Mouse (Mus musculus) right cerebral cortex, postnatal 10 days (tissue): ENCODE measurements at regions not wholly inside any gene's neighbourhood (a gene's known extent, or its start where the extent isn't known, plus 50 kb on each side); places are given as distances from the start of the nearest gene placed in this dataset.
A peak's percentile ranks its signal among the peaks of the same experiment; 100 is the strongest.

Experiments
- DNase-seq, 2 experiments: peaks; one replicate each; pipeline ENCODE4 v3.0.0; 2021; ENCODE audit warnings: low spot score in 2 of 2

- no peak for DNase-seq
These were observed 428.6 kb upstream of the Tnp1 start for GRCm38 (mm10) chr1:73444216-73444890.

- no peak for DNase-seq
These were observed 422.7 kb upstream of the Tnp1 start for GRCm38 (mm10) chr1:73438385-73438784.

GRCm38 (mm10) chr1:73428101-73428500 is 412.4 kb upstream of the Tnp1 start:
- no peak for DNase-seq

- no peak for DNase-seq
These were observed 409.3 kb upstream of the Tnp1 start for GRCm38 (mm10) chr1:73425049-73425448.

- DNase-seq: peak; percentile 32 to 46
These were observed 402.5 kb upstream of the Tnp1 start for GRCm38 (mm10) chr1:73418196-73418595.

GRCm38 (mm10) chr1:73411452-73411851 is 395.7 kb upstream of the Tnp1 start:
- no peak for DNase-seq

GRCm38 (mm10) chr1:73399178-73399577 is 383.5 kb upstream of the Tnp1 start:
- no peak for DNase-seq

- DNase-seq: no peak
These were observed 379.3 kb upstream of the Tnp1 start for GRCm38 (mm10) chr1:73395034-73395433.

GRCm38 (mm10) chr1:73394466-73394865 is 378.8 kb upstream of the Tnp1 start:
- no peak for DNase-seq

GRCm38 (mm10) chr1:73392077-73392476 is 376.4 kb upstream of the Tnp1 start:
- DNase-seq: no peak

- DNase-seq: no peak
These were observed 374.3 kb upstream of the Tnp1 start for GRCm38 (mm10) chr1:73389976-73390375.

GRCm38 (mm10) chr1:73389174-73389573 is 373.5 kb upstream of the Tnp1 start:
- DNase-seq: no peak

GRCm38 (mm10) chr1:73381578-73381977 is 365.9 kb upstream of the Tnp1 start:
- no peak for DNase-seq

GRCm38 (mm10) chr1:73374531-73375375 is 359.0 kb upstream of the Tnp1 start:
- DNase-seq: no peak

GRCm38 (mm10) chr1:73368222-73368621 is 352.5 kb upstream of the Tnp1 start:
- no peak for DNase-seq

- no peak for DNase-seq
These were observed 350.1 kb upstream of the Tnp1 start for GRCm38 (mm10) chr1:73365842-73366241.

- no peak for DNase-seq
These were observed 348.6 kb upstream of the Tnp1 start for GRCm38 (mm10) chr1:73364300-73364683.

- DNase-seq: peak in 1 of 2 experiments; percentile 20
These were observed 348.0 kb upstream of the Tnp1 start for GRCm38 (mm10) chr1:73363549-73364299.

- DNase-seq: no peak
These were observed 346.4 kb upstream of the Tnp1 start for GRCm38 (mm10) chr1:73362122-73362521.

- DNase-seq: no peak
These were observed 345.6 kb upstream of the Tnp1 start for GRCm38 (mm10) chr1:73361300-73361699.

GRCm38 (mm10) chr1:73354447-73354846 is 338.7 kb upstream of the Tnp1 start:
- no peak for DNase-seq

- no peak for DNase-seq
These were observed 332.8 kb upstream of the Tnp1 start for GRCm38 (mm10) chr1:73348476-73348875.
